Mouse (Mus musculus): ENCODE results near the gene Wdr75. TPM values are rescaled to one million over a fixed set of nuclear protein-coding genes. Genes with fewer than 3 reads are reported as not detected.

Gene Wdr75
- total RNA-seq (2021): 43.4 and 46.6 TPM in 2 replicates
- long read RNA-seq, transcript Wdr75-201 (21 exons, 2,953 nt): major isoform, 27 of 34 reads
- long read RNA-seq, partial matches to known transcripts: 2 of 34 reads
- long read RNA-seq, other reads (novel, unspliced or antisense): 5 of 34 reads

DNA sequence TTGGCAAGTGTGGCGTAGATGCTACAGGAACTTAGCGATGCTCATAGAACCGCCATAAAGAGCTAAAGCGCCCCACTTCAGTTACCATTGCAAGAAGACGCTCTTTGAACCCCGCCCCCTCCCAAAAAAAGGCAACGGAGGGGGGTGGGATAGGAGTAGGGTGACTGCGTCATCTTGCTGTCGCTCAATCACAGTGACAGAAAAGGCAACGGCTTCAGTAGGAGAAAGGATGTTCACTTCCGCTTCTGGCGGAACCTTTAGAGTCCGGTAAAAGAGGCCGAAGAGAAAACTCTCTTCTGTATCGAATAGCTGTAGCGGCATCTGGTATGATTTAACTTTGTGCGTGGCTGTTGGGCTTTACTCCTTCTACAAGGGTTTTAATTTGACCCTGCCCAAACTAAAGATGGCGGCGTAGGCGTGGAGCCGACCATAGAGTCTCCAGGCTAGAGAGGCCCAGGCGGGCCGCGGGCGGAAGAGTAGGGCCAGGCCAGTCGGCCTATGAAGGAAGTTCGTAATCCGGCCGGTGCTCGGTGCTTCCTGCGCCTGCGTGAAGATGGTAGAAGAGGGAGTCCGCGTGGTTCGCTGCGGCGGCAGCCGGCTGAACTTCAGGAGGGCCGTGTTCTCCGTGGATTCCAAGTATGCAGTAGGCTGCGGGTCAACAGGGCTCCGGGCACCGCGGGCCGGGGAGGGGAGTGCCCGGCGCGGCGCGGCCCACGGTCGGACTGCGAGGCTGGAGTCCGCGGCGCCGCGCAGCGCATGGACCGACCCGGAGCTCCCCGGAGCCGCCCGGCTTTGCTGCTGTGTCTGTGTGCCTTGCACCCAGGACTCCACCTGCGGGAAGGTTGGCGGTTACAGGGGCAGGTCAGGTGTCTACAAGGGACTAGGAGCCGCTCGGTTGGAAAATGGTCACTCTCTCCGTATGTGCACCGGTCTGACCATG, at the start of gene Wdr75:
TSS of gene Wdr75 (plus strand) at position 198 of the 940 bp plus-strand sequence.
- DNase-seq: peak; percentile 91

DNA sequence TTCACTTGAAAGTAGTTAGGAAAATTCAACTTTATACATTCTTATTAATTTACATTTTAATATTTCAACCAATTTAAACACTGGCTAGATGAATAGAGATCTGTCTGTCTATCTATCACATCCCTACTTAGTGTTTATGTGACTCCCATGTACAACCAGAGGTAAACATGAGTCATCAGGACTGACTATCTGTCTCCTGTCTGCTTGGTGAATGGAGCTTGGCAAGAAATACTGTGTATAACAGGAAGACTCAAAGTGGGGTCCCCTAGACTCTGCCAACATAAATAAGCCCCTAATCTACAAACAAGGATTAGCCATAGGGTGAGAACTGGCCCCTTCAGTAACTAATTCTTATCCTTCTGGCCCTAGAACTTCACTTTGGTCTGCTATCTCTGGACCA, 39.1 kb upstream of the Wdr75 start:
- no peak for DNase-seq

- no peak for DNase-seq
These were observed 38.3 kb upstream of the Wdr75 start for GRCm38 (mm10) chr1:45756707-45757106.

GRCm38 (mm10) chr1:45758011-45758410, 37.0 kb upstream of the Wdr75 start:
- DNase-seq: no peak

GRCm38 (mm10) chr1:45760667-45761467, 34.1 kb upstream of the Wdr75 start:
- DNase-seq: no peak

DNA sequence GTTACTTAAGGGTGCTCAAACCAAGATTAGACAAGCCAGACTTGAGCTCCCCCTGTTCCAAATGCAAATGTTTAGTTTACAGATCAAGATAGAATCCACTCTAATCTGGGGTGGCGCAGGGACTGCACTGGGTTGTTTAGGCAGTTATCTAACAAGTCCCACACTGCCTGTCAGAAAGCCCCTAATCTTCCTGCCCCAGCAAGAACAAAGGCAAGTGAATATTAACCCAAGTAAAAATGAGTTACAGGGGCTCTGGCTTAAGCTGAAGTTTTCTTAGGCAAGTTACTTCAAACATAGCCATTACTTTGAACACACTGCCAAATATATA, 33.5 kb upstream of the Wdr75 start:
- DNase-seq: no peak

- DNase-seq: no peak
These were observed 29.3 kb upstream of the Wdr75 start for GRCm38 (mm10) chr1:45765678-45766077.

- peak; percentile 76 for DNase-seq
These were observed 28.8 kb upstream of the Wdr75 start for GRCm38 (mm10) chr1:45766123-45766522.

DNA sequence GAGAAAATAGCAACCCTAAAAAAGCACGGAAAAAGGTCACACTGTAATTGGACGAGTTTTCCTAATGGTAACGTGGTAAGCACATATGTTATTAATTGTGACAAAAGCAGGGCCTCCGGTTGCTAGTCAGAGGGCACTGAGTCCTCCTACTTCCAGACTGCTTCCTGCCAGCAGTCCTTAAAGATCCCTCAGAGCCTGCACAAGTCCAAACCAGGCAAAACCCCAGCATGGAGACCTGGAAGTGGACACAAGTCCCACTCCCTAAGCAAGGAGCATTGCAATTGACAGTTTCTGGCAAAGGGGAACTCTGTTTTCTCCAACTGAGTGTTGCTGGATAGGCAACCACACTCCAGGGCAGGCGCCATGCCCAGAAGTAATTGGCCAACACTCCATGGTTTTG, 27.4 kb upstream of the Wdr75 start:
- peak; percentile 15 for DNase-seq

DNA sequence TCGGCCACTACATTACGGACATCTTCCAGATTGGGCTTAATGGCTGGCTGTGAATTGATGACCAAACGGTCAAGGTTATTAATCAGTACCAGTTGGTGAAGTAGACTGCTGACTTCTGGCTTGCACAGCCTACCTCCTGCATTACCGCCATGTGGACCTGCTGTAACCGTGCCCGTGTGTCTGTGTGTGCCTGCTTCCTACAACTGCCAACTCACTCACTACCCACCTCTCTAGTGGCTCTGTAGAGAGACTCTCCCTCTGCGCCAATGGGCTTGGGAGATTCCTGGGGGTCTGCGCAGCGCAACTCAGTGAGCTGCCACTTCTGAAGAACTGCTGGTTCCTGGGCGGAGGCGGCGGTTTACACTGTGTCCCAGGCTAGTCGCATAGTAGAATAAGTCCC, 25.6 kb upstream of the Wdr75 start:
- DNase-seq: no peak

DNA sequence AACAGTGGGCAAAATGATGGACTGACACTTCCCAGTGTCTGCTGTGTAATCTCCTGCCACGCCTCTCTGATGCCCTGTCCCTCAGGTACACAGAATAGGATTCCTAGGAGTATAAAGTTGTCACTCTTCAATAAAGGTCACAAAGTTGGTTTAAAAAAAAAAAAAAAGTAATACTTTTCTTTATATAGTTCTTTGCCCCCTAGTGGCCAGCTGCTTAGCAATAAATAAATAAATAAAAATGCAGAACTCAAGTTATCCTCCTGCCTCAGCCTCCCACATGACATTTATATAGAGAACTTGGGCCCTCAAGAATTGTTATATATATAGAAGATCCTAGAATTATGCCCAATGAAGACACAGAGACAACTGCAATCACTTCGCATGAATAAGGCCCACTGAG, 24.9 kb upstream of the Wdr75 start:
- no peak for DNase-seq

- DNase-seq: no peak
These were observed 14.2 kb upstream of the Wdr75 start for GRCm38 (mm10) chr1:45780606-45781288.

DNA sequence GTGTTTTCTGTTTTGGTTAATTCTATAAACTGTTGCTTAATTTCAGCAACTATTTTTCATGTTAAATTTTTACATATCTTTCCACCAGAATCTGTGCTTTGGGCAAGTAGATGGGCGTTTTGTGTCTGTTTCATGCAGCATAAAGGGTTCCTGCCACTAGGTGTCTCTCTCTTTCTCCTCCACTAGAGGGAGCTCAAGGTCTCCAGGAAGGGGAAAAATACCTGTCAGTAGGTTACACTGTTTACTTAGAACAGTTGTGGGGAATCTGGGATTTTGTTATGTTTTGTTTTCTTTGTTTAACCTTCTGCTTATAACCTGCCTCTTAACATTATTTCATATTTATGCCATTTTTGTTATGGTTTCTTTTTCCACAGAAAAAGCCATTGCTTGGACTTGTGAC, 21.9 kb downstream of the Wdr75 start:
- DNase-seq: no peak

GRCm38 (mm10) chr1:45818564-45818963, 23.6 kb downstream of the Wdr75 start:
- DNase-seq: no peak

- DNase-seq: no peak
These were observed 29.5 kb downstream of the Wdr75 start for GRCm38 (mm10) chr1:45824441-45824840.

DNA sequence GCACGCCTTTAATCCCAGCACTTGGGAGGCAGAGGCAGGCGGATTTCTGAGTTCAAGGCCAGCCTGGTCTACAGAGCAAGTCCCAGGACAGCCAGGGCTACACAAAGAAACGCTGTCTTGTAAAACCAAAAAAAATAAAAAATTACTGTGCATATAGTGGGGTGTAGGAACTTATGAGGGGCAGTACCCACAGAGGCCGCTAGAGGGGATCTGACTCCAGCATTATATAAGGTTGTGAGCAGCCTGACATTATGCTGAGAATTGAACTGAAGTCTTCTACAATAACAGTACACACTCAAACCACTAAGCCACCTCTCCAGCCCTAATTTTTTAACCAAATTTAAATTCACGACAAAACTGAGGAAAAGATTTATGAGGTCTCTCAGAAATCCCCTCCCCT, 30.2 kb downstream of the Wdr75 start:
- peak; percentile 59 for DNase-seq

DNA sequence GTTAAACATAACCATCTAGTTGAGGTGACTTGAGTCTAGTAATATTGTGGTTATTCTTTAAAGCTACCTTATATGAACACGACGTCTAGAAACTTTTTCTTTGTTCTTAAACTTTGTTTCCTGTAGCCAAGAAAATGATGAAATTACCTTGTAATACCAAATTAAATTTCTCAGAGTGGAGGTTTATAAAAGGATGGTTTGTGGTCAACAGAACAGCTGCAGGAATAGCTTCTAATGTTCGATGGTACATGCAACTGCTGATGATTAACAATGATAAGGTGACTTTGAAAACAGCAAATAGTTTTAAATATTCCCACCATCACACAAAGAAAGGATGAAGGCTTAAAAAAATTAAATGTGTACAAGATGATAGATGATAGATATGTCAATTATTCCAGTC, 30.7 kb downstream of the Wdr75 start:
- DNase-seq: no peak

DNA sequence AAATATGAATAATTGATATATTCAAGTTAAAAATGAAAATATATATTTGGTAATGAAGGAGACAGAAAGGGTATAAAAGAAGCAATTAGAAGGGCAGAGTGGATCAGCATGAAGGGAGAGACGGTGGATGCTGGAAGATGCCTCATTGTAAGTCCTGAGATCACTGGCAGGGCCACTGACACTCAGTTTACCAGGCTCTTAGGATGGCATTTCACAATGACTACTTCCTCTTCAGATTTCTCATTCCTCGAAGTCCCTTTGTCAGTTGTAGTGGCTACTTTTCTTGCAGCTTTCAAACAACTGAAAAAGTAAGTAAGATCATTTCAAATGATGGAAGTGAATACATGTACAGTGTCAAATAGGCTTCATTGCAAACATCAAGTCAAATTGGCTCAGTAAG, 31.2 kb downstream of the Wdr75 start:
- DNase-seq: no peak

GRCm38 (mm10) chr1:45826796-45827195, 31.8 kb downstream of the Wdr75 start:
- DNase-seq: no peak

GRCm38 (mm10) chr1:45830453-45831206, 35.7 kb downstream of the Wdr75 start:
- no peak for DNase-seq

DNA sequence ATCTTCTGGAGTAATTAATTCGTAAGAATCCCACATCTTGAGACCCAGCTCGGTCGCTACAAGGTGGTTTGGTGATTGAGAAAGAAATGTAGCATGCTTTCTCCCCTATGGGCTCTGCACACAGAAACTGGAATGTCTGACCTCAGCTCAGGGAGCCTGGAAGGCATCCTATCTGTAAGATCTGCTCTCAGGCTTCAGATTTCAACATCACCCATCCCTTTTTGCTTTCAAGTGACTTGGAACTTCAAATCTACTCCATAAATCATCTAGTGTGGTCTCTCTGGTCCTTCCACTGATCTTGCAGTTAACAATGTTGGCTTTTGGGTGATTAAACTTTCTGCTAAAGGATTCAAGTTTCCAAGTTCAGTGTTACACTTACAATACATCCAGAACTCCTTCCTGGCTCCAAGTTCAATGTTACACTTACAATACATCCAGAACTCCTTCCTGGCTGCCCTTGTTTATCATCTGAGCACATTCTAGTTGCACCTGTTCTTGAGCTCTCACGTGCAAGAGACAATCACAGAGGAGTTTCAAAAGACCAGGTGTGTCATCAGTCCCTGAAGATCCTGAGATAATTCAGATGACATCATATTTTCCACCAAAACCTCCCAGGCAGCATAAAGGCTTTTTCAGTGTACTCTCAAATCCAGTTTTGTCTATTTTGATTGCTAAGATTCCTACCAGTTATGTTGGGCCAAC, 40.5 kb downstream of the Wdr75 start:
- no peak for DNase-seq

All from adrenal gland, postnatal 25 days (tissue).